Mouse (Mus musculus) right cerebral cortex, adult 18-20 months (tissue): Measurements from ENCODE around the gene Phf23.

Experiments used
- DNase-seq: peaks from one replicate; pipeline ENCODE4 v3.0.0; 2022; ENCODE audit warnings: mixed read lengths

Phf23 gene

DNA sequence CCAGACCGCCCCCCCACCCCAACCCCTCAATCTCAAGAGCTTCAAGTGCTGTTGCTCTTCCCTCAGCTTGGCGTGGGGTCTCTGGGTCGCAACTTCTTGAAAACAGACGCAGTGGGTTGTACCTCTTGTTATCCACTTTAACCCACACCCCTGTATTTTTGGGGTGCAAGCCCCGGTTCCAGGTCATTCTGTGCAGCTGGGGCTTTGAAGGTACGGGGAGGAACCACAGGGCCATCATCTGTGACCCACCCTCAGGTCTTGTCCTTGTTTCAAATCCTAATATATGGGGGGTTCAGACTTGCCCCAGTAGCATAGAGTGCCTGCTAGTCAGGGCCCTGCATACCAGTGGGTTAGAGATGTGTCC, 28.6 kb downstream of the Phf23 start:
- DNase-seq: no peak

DNA sequence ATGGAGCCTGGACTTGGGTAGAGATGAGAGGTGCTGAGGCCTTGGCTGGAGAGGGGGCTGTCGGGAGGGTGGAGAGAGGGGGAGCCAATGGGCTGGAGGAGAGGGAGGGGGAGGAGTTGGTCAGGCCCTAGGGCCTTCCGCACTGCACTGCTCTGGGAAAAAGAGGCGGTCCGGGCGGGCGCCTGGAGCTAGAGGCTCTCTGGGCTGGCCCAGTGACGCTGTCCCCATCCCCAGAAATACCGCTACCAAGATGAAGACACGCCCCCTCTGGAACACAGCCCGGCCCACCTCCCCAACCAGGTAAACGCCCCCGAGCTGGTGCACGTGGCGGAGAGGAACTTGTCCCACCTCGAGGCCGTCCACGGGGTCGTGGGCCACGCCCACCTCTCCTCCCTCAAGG, 31.1 kb downstream of the Phf23 start:
- peak; percentile 29 for DNase-seq

DNA sequence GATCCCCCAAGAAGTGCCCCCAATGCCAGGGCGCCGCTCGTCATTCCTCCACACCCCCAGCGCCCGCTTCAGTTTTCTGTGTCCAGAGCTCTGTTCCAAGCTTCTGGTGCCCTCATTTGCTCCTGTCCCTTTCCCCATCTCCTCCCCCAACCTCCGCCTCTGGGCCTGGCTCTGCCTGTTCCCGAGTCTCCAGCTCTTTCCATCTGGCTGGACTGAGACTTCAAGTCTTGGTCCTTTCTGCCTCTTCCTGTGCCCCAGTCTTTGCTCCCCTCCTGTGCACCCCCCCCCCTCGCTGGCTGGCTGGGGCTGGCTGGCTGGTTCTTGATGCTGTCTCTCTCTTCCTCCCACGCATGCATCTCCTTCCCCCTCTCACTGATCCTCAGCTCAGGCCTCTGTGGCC, 31.8 kb downstream of the Phf23 start:
- DNase-seq: peak; percentile 60

DNA sequence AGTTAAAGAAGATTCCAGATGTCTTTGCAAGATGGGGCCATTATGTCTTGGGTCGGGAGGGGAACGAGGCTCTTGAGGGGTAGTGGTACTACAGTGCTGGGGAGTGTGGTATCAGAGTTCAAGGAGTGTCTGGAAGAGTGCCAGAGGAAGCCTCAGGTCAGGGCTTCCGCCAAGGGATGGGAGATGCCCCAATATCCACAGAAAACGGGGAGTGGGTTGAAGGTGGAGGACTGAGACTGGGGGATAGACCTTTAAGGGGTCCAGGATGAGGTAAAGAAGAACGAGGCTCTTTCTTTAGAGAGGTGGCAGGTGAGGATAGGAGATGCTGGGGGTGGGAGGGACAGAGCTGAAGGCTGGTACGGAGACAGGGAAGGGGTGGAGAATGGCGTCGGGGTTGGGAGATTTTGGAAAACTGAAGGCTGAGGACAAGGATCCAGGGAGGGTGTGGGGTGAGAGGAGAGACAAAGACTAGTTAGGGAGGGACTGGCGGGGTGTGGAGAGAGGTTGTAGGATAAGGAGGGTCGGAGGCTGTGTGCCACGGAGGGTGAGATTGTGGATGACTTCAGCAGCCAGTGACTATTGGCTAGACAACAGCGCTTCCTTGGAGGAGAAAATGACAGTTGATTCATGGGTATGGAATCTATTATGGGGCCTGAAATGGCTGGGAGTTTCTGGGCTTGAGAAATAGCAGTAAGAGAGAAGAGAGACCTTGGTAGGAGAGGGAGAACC, 33.0 kb downstream of the Phf23 start:
- DNase-seq: no peak

DNA sequence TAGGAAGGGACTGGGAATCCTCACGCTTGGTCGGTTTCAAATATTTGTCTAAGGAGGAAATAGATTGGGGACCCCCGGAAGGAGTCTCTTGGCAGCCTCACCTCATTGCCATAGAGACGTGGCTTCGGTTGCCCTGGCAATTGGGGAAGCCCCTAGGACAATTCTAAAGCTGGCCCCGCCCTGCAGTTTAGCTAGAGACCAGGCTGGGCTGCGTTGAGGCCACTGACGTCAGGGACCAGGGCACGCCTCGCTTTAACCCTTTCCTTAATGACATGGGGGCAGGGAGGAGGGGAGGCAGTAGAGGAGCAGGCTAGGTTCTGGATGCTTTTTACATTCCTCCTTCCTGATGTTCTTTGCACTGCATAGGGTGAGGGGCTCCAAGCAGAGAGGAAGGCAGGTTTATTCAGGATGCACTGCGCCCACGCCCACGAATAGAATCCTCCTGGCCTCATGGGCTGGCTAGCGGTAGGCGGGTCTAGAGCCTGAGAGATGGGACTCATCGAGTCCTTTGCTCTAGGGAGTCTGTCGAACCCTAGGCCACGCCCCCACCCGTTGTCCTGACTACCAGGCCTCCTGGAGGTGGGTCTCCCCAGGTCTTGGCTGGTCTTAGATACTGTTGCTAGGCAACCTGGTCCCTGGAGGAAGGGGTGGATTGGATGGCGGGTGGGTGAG, 33.7 kb downstream of the Phf23 start:
- DNase-seq: peak; percentile 92

DNA sequence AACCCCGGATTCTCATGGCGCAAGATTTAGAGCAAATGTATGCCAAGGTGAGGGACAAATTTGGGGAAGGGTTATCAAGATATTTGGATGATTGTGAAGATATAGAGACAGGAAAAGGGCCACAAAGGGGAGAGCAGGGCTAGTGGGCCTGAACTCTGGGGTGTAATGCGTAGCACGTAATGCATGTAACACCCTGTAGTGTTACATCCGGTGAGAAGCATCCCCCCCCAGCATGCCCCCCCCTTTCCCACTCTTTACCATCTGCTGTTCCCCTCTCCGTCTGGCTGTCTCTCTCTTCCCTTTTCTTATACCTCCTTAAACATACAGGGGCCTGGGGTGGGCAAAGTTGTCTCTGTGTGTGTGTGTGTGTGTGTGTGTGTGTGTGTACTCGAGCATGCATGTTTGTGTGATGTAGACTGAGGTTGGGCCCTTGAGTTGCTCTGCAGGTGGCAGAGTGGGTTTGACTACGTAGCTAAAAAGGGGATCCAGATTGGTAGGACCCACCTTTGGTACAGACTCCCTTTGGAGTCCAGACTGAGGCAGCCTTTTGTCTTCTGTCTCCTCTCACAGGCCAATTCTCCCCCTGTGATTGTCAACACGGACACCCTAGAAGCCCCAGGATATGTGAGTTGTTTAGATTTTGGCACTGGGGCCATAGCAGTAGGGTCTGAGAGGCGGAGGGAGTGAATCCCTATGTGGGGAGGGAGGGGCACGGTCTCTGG, 34.4 kb downstream of the Phf23 start:
- no peak for DNase-seq

DNA sequence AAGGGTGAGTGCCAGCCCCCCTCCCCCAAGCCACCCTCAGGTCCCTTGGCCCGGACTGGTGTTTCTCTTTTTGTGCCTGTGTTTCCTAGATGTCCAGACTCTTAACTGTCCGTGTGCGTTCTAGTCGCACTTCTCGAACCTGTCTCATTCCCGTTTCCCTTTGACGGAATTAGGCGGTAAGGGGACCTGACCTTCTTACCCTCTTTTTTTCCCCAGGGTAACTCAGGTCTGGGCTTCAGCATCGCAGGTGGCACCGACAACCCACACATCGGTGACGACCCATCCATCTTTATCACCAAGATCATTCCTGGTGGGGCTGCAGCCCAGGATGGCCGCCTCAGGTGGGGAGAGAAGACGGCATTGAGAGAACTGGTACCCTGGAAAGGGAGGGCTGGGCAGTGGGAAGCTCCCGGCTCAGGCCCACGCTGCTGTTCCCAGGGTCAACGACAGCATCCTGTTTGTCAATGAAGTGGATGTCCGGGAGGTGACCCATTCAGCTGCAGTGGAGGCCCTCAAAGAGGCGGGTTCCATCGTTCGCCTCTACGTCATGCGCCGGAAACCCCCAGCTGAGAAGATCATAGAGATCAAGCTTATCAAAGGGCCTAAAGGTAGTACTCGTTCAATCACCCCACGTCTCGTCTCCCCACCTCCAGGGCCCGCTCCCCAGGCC, 35.2 kb downstream of the Phf23 start:
- DNase-seq: no peak

DNA sequence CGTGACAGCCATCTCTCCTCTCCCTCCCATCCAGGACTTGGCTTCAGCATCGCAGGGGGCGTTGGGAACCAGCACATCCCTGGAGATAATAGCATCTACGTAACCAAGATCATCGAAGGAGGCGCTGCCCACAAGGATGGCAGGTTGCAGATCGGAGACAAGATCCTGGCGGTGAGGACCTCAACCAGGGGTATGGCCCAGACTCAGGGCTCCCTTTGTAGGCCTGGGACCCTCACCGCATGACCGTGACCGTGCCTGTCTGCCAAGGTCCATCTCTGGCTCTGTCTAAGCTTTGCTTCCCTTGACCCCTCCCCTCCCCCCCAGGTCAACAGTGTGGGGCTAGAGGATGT, 35.7 kb downstream of the Phf23 start:
- DNase-seq: no peak

DNA sequence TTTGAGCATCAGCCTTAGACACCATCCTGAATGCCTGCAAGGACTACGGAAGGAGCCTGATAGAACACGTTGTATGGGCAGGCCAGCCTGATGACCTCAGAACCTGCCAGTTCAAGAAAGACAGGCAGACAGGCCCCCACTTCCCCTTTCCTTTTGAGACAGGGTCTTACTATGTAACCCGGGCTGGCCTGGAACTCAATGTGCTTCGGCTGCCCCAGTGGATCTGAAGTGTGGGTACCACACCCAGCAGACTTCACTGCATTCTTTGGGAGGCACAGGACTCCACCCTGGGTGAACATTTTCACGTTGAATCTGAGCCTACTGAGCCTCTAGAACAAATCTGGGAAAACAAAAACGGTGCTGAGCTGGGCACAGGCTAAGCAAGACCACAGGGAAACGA, 42.6 kb downstream of the Phf23 start:
- no peak for DNase-seq

DNA sequence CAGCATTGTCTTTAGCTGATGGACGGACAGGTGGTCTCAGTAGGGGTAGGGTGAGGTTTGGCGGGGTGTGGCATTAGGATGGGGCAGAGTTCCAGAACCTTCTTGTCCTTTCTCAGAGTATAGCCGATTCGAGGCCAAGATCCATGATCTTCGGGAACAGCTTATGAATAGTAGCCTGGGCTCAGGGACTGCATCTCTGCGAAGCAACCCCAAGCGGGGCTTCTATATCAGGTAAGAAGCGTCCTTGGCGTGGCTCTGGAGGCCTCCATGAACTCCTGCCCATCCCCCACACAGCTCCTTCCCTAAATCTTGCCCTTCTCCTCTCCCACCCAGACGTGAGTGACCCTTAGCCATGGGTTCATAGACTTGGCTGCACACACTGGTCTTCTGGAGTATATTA, 44.1 kb downstream of the Phf23 start:
- DNase-seq: no peak

DNA sequence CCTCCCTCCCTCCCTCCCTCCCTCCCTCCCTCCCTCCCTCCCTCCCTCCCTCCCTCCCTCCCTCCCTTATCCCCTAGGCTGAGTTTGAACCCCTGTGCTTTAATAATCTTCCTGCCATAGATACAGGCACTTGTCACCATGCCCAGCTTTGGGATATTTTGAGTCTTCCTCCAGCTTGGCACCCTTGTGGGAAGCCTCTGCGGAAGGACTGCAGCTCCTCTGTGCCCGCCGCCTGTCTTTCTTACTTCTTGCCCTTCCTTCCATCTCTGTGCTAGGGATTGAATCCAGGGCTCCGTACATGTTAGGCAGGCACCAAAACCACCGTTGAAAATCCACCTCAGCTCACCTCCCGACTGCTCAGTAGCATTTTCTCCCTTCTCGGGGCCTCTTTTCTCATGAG, 44.6 kb downstream of the Phf23 start:
- DNase-seq: no peak

DNA sequence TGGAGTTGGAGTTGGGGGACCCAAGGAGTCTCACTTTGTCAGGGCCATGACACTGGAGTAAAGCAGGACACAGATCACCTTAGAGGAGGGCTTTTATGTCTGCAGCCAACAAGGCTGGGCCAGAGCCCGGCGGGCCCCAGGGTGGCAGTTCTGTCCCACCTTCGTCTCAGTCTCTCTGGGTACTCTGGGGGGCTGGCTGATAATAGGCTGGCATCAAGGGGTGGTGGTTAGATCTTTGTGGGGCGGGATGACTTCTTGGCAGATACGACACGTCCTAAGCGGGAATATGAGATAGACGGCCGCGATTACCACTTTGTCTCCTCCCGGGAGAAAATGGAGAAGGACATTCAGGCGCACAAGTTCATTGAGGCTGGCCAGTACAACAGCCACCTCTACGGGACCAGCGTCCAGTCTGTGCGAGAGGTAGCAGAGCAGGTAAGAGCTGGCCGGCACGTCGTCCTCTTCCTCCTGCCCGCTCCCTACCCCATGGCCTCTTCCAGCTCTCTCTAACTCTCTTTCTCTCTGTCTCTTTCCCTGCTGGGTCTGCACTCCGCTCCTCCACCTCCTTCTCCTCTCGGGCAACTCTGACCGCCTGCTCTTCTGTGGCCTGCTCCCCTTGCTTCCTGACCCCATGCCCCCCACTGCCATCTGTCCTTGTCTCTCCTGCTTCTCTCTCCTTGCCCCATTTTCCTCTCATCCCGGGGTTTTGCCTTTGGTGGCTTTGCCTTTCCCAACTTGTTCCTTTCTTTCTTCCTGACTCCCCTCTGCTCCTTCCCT, 46.9 kb downstream of the Phf23 start:
- DNase-seq: no peak

DNA sequence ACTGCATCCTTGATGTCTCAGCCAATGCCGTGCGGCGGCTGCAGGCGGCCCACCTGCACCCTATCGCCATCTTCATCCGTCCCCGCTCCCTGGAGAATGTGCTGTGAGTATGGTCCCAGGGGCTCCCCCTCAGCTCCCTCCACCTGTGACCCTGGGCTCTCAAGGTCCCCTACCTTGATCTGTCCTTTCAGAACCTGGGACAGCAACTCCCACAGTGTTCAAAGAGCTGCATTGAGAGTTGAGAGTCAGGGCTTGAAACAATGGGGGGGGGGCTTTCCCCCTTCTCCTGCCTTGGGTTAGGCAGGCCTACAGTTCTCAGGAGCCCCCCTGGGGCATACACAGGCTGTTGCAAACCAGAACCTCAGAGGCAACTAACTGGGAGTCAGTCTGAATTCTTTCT, 48.1 kb downstream of the Phf23 start:
- no peak for DNase-seq

DNA sequence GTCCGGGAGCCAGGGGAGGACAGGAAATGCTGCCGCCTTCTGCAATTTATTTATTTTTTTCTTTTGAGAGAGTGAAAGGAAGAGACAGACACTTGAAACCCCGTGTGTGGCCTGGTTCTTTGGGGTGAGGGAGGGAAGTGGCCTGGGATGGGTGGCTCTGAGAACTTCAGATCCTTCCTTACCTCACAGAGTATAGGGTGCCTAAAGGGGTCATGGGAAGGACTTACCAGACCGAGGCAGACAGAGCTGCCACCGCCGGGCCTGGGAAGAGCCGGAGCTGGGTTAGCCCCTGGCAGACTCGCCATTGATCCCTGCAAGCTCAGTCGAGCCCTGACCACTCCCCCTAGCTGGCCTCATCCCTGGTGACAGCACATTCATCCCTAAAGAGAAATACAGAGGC, 49.9 kb downstream of the Phf23 start:
- no peak for DNase-seq

DNA sequence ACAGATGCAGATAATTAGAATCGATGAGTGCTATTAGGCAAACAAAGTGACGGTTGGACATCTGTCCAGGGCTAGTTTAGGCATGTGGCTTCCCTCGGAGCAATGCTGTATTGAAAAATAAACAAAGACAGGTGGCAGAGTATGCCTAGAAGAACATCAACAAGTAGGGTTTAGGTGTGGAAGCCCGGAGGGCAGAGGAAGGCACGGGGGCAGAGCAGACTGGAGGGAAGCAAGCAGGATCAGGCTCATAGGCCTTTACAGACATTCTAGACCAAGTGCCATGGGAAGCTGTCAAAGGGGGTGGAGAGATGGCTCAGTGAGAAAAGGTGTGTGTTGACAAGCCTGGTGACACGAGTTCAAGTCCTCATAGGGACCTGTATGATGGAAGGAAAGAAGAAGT, 53.8 kb downstream of the Phf23 start:
- DNase-seq: no peak
